Mouse (Mus musculus) ES-Bruce4 (cell line): ENCODE results near the gene Zdhhc1.

Experiments
- CTCF ChIP-seq: IDR thresholded peaks from one replicate; pipeline ENCODE4 v1.8.1; 2011; ENCODE audit warnings: low read depth, low read length
- POLR2A ChIP-seq: IDR thresholded peaks from one replicate; pipeline ENCODE4 v1.8.1; 2011; ENCODE audit warnings: low read length; ENCODE audit not compliant: insufficient read depth

DNA sequence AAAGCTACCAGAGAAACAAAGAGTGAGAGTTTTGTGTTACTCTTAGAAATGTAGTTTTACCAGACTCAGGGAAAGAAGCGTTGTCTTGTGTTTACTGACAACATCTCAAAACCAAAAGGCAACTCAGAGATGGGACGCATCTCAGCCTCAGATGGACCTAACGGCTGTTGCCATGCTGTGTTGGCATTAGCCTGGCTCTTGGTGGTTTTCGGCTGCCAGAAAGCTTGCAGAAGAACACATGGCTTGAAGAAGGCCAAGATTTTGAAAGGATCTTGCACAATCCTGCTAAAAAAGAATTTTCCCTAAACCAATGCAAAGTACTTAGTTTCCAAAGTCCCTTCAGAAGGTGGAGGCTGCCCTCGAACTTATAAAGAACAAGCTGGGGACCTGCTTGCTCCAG lies 54.0 kb downstream of the Zdhhc1 start:
- TF ChIP-seq CTCF (no peak), POLR2A (no peak)
